Mouse (Mus musculus) olfactory bulb, adult 2 months (tissue): ENCODE measurements around the gene Rac3.

Experiments used
- CTCF ChIP-seq: fragments of 200-500 bp; IDR thresholded peaks from 2 replicates; pipeline ENCODE4 v1.5.1; 2012; ENCODE audit warnings: low read depth, mild to moderate bottlenecking, low read length, moderate library complexity; ENCODE audit not compliant: insufficient read depth
- POLR2A ChIP-seq: fragments of 200-500 bp; IDR thresholded peaks from 2 replicates; pipeline ENCODE4 v1.6.1; 2012; ENCODE audit warnings: mild to moderate bottlenecking, low read depth, low read length, moderate library complexity; ENCODE audit not compliant: insufficient read depth

DNA sequence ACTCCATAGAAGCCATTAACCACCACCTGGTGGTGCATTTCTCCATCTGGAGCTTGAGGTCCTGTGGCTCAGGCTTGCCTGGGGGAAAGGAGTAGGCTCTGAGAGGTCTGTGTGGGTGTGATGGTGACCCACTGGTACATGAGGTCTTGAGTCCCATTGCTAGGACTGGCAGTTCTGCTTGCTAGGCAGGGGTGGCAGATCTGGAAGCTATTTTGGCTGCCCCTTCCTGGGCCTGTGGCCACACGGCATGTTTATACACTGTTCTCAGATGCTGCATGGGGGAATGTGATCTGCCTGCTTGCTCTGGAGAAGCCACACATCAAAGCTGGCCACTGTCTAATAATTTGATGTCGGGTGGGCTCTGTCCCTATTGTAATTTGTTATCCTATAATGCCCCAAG lies 37.2 kb upstream of the Rac3 start:
- TF ChIP-seq POLR2A (no peak), CTCF (no peak)
